Mouse (Mus musculus) kidney, embryonic 16.5 days (tissue): Measurements from ENCODE around the gene B9d1. TPM values are rescaled to one million over a fixed set of nuclear protein-coding genes. Genes with fewer than 3 reads are reported as not detected.

Source experiments
- ATAC-seq: fragments of 200-750 bp; cut with Nextera tagmentation; 2 replicates; pipeline ENCODE4 v1.8.0; 2017; ENCODE audit warnings: moderate TSS enrichment; ENCODE audit not compliant: low FRiP score, low TSS enrichment
- H3K27ac ChIP-seq: fragments of 300-500 bp; sonication (generic); 2 replicates; pipeline ENCODE4 v1.5.1; 2014; ENCODE audit warnings: low read length
- H3K27me3 ChIP-seq: fragments of 300-500 bp; sonication (generic); 2 replicates; pipeline ENCODE4 v1.6.1; 2014; ENCODE audit warnings: low read length, control low read depth, mixed read lengths; ENCODE audit not compliant: insufficient read depth
- H3K36me3 ChIP-seq: fragments of 300-500 bp; sonication (generic); 2 replicates; pipeline ENCODE4 v1.6.1; 2014; ENCODE audit warnings: low read length, control low read depth, mixed read lengths; ENCODE audit not compliant: insufficient read depth
- H3K4me1 ChIP-seq: fragments of 300-500 bp; sonication (generic); 2 replicates; pipeline ENCODE4 v1.6.1; 2014; ENCODE audit warnings: low read length, control low read depth, mixed read lengths; ENCODE audit not compliant: insufficient read depth
- H3K4me2 ChIP-seq: fragments of 300-500 bp; sonication (generic); replicated peaks from 2 replicates; pipeline ENCODE4 v1.6.1; 2014; ENCODE audit warnings: low read depth, low read length
- H3K4me3 ChIP-seq: fragments of 300-500 bp; sonication (generic); 2 replicates; pipeline ENCODE4 v1.5.1; 2014; ENCODE audit warnings: mild to moderate bottlenecking, low read length
- H3K9ac ChIP-seq: fragments of 300-500 bp; sonication (generic); replicated peaks from 2 replicates; pipeline ENCODE4 v1.6.1; 2014; ENCODE audit warnings: low read length
- H3K9me3 ChIP-seq: fragments of 300-500 bp; sonication (generic); 2 replicates; pipeline ENCODE4 v1.6.1; 2016; ENCODE audit warnings: low read length, control low read depth
- WGBS: fragments of 180-500 bp; shearing (Covaris S2); extraction: QIAGEN DNeasy Blood & Tissue Kit; methylation state at CpG from one replicate; pipeline ENCODE4 v1.1.7; 2014; 5-methylcytosine and 5-hydroxymethylcytosine counted together
- polyA plus RNA-seq: library from polyadenylated mRNA; unstranded; fragments of >200 nt; fragmentation: Nextera tagmentation; extraction: Ambion mirVana; gene quantifications from 2 replicates; pipeline ENCODE4 v1.2.1, GENCODE M21; 2015

The B9d1 gene
- polyA plus RNA-seq, 1 experiment from 2014 or later, result 53.8 TPM

DNA sequence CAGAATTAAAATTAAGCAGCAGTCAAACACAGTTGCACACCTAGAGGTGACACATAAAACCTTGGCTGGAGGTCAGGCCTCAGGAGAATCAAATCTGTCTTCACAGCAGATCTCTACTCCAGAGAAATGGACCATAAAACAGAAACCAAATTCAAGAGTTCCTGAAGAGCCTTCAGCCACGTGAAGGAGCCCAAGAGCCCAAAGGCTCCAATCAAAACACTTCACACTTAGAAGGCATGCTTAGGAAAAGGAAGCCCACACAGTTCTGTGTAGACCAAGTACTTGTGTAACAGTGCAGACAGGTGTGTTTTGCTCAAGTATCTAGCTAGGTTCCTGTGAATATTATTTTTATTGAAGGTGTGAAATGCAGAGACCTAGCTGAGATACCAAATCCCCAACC is 30.6 kb downstream of the B9d1 start:
- Histone ChIP-seq H3K27me3 (no peaks in the 10 kb centered on the region), H3K4me3 (no peak overlapping the region), H3K4me1 (no peaks in the 10 kb centered on the region), H3K27ac (no peak overlapping the region), H3K36me3 (peaks cover 14% of the 10 kb centered on the region; the same call in 1 of the 2 replicates), H3K4me2 (no peak overlapping the region), H3K9ac (no peak overlapping the region), H3K9me3 (no peaks in the 10 kb centered on the region)
- 27% methylated on average over 1 of the region's 1 CpGs for WGBS
- ATAC-seq, result no peak

DNA sequence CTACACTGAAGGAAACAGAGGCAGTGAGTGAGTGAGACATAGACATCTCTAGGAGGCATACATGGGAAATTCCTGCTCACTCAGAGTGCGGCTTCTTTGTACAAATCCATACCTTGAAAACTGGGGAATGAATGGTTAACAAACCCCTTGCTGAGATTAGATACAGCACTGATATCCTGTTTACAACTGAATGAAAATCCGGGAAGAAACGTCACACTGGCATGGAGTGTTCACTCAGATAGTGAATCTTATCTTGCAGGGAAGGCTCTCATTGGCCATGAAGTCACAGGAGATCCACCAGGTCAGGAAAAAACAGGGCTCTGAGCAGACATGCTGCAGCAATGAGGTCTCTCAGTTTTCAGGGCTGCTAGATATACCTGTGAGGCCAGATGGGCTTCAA is 32.0 kb downstream of the B9d1 start:
- H3K36me3 ChIP-seq, result peaks cover 14% of the 10 kb centered on the region; the same call in 1 of the 2 replicates
- H3K4me1 ChIP-seq, result 0 out of 2 replicates have a peak, but pooled peaks cover 4% of the 10 kb centered on the region
- WGBS, result 65% methylated on average over 3 of the region's 3 CpGs
- no peak overlapping the region for H3K4me2 ChIP-seq
- no peak overlapping the region for H3K9ac ChIP-seq
- no peak for ATAC-seq
- no peak overlapping the region for H3K4me3 ChIP-seq
- no peaks in the 10 kb centered on the region for H3K27me3 ChIP-seq
- no peaks in the 10 kb centered on the region for H3K9me3 ChIP-seq
- no peak overlapping the region for H3K27ac ChIP-seq

DNA sequence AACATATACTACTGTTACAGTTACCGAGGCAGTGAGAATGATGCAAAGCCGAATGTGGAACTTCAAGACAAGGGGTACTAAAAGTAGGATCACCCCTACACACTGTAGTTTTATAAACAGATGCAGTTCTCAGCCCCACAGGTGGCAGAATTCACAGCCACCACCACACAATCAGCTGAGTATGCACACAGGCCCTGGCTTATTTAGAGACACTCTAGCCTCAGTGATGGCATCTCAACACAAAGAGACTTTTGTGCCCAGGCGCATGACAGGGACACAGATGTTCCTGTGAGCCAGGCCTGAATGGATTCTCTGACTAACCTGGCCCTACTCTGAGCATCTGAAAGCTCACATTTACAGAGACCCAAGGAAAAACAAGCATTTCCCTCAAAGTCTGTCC is 32.4 kb downstream of the B9d1 start:
- no peak overlapping the region for H3K4me3 ChIP-seq
- H3K4me1 ChIP-seq, result 0 out of 2 replicates have a peak, but pooled peaks cover 4% of the 10 kb centered on the region
- WGBS, result 92% methylated on average over 3 of the region's 3 CpGs
- no peaks in the 10 kb centered on the region for H3K9me3 ChIP-seq
- no peak overlapping the region for H3K9ac ChIP-seq
- peaks cover 12% of the 10 kb centered on the region; the same call in 1 of the 2 replicates for H3K36me3 ChIP-seq
- no peak overlapping the region for H3K27ac ChIP-seq
- ATAC-seq, result no peak
- H3K27me3 ChIP-seq, result no peaks in the 10 kb centered on the region
- H3K4me2 ChIP-seq, result no peak overlapping the region

DNA sequence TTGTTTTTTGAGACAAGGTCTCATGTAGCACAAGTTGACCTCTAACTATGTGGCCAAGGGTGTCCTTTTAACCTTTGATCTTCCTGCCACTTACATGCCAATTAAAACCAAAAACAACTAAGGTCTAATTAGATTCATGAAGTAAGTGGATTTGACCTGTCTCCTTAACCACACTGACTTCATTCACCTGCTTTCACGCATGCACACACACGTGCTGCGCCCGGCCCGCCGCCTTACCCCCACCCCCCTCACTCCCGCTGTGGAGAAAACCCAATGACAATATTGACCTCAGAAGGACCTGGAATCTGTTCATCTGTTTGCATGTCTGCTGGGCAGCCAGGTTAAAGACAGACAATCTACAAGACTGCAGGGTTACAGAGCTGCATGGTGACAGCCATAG is 35.7 kb downstream of the B9d1 start:
- no peak overlapping the region for H3K4me3 ChIP-seq
- no peak for ATAC-seq
- H3K9ac ChIP-seq, result no peak overlapping the region
- 0 out of 2 replicates have a peak, but pooled peaks cover 4% of the 10 kb centered on the region for H3K4me1 ChIP-seq
- 75% methylated on average over 7 of the region's 7 CpGs for WGBS
- no peaks in the 10 kb centered on the region for H3K9me3 ChIP-seq
- H3K36me3 ChIP-seq, result peaks cover 11% of the 10 kb centered on the region; the same call in 1 of the 2 replicates
- no peak overlapping the region for H3K4me2 ChIP-seq
- no peak overlapping the region for H3K27ac ChIP-seq
- no peaks in the 10 kb centered on the region for H3K27me3 ChIP-seq

DNA sequence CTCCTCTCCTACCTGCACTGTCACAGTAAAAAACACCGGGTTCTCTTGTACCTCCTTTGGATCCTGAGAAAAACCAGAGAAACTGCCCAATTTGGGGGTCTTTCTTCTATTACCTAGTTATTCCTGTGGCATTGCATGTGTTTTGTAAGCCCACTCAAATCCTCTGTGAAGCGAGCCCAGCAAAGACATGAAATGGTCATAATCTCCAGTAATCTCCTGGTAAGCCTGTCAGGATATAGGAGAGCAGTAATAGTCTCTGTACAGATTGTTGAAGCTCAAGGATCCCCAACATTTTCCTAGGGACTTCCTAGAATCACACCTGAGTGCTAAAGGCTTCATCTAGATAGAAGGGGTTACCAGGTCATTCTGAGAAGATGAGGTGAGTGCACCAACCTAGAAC is 36.2 kb downstream of the B9d1 start:
- Histone ChIP-seq H3K36me3 (peaks cover 13% of the 10 kb centered on the region; the same call in 1 of the 2 replicates), H3K4me1 (0 out of 2 replicates have a peak, but pooled peaks cover 4% of the 10 kb centered on the region), H3K9me3 (no peaks in the 10 kb centered on the region), H3K4me2 (no peak overlapping the region), H3K9ac (no peak overlapping the region), H3K4me3 (no peak overlapping the region), H3K27ac (no peak overlapping the region), H3K27me3 (no peaks in the 10 kb centered on the region)
- ATAC-seq, result no peak
- 85% methylated on average over 2 of the region's 2 CpGs for WGBS

DNA sequence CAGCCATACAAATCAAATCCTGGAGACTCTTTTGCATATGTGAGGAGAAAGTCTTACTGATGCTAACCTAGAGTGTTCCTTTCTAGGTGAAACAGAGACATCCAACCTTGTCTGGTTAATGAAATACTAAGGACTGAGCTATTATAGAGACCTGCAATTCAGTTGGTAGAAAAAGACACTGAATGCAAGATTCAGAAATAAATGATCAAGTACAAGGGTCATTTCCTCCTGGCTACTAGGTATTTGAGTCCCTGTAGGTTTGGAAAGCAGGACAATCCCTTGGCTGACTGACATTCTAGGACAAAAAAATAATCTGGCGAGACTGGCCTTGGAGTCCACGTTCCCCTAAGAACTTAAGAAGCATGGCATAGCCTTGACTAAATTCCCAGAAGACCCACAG is 40.6 kb downstream of the B9d1 start:
- H3K36me3 ChIP-seq, result peaks cover 15% of the 10 kb centered on the region; the same call in 1 of the 2 replicates
- H3K27ac ChIP-seq, result no peak overlapping the region
- ATAC-seq, result no peak
- H3K9ac ChIP-seq, result no peak overlapping the region
- no peak overlapping the region for H3K4me3 ChIP-seq
- H3K9me3 ChIP-seq, result no peaks in the 10 kb centered on the region
- no peaks in the 10 kb centered on the region for H3K27me3 ChIP-seq
- 96% methylated on average over 2 of the region's 2 CpGs for WGBS
- H3K4me2 ChIP-seq, result no peak overlapping the region
- H3K4me1 ChIP-seq, result 0 out of 2 replicates have a peak, but pooled peaks cover 4% of the 10 kb centered on the region

DNA sequence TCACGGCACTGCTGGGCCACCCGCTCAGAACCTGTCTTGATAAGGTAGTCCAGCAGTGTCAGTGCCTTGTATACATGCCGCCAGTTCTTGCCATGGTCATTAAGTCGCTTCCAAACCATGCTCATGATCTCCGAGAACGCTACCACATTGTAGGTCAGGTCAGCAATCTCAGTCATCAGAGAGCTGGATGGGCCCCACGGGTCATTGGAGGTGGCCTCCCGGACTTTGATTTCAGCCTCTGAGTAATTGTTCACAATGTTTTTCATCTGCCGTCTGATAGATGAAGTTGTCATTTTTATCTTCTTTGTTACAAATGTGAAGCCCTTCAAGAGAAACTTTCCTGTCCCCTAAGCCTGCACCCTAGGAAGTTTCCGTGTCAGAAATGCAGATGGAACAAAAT is 41.5 kb downstream of the B9d1 start:
- H3K27ac ChIP-seq, result no peak overlapping the region
- ATAC-seq, result no peak
- H3K4me1 ChIP-seq, result no peaks in the 10 kb centered on the region
- H3K27me3 ChIP-seq, result no peaks in the 10 kb centered on the region
- no peaks in the 10 kb centered on the region for H3K9me3 ChIP-seq
- H3K9ac ChIP-seq, result no peak overlapping the region
- H3K4me3 ChIP-seq, result no peak overlapping the region
- no peak overlapping the region for H3K4me2 ChIP-seq
- peaks cover 15% of the 10 kb centered on the region; the same call in 1 of the 2 replicates for H3K36me3 ChIP-seq
- WGBS, result 85% methylated on average over 10 of the region's 10 CpGs

DNA sequence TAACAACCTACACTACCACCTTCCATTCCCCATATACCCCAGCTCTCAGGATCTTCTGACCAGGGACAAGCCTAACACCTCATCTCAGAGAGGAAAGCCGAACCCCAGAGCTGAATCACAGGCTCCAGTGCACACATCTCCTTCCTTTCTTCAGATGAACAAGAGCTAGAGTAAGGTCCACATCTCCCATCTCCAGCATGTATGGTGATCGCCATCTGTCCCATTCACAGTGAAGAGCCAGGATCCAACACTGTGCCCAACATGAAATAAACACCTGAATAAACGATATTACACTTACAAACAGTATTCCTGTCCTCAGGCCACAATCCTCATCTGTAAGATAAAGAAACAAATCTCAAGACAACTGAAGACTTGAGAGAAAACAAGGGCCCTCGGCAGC is 42.8 kb downstream of the B9d1 start:
- H3K9ac ChIP-seq, result no peak overlapping the region
- no peaks in the 10 kb centered on the region for H3K9me3 ChIP-seq
- H3K4me3 ChIP-seq, result no peak overlapping the region
- H3K4me2 ChIP-seq, result no peak overlapping the region
- H3K27me3 ChIP-seq, result no peaks in the 10 kb centered on the region
- 88% methylated on average over 4 of the region's 4 CpGs for WGBS
- no peak overlapping the region for H3K27ac ChIP-seq
- peaks cover 15% of the 10 kb centered on the region; the same call in 1 of the 2 replicates for H3K36me3 ChIP-seq
- no peaks in the 10 kb centered on the region for H3K4me1 ChIP-seq
- ATAC-seq, result no peak

DNA sequence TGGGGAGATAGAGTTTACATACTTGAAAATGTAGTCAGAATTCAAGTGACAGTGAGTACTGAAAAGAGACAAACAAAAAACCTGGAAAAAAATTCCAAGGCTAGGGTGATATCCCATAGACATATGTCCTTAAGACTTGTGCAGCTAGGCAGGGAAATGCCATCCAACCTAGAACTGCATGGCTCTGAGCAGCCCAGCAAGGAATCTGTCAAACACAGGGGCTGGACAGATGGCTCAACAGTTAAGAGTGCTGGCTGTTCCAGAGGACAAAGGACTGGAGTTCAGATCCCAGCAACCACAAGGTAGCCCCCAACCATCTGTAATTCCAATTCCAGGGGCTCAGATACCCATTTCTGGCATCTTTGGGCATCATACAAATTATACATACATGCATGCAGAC is 45.7 kb downstream of the B9d1 start:
- Histone ChIP-seq H3K27me3 (no peaks in the 10 kb centered on the region), H3K4me3 (no peak overlapping the region), H3K9me3 (no peaks in the 10 kb centered on the region), H3K4me2 (no peak overlapping the region), H3K4me1 (no peaks in the 10 kb centered on the region), H3K36me3 (0 out of 2 replicates have a peak, but pooled peaks cover 10% of the 10 kb centered on the region), H3K27ac (no peak overlapping the region), H3K9ac (no peak overlapping the region)
- no peak for ATAC-seq

DNA sequence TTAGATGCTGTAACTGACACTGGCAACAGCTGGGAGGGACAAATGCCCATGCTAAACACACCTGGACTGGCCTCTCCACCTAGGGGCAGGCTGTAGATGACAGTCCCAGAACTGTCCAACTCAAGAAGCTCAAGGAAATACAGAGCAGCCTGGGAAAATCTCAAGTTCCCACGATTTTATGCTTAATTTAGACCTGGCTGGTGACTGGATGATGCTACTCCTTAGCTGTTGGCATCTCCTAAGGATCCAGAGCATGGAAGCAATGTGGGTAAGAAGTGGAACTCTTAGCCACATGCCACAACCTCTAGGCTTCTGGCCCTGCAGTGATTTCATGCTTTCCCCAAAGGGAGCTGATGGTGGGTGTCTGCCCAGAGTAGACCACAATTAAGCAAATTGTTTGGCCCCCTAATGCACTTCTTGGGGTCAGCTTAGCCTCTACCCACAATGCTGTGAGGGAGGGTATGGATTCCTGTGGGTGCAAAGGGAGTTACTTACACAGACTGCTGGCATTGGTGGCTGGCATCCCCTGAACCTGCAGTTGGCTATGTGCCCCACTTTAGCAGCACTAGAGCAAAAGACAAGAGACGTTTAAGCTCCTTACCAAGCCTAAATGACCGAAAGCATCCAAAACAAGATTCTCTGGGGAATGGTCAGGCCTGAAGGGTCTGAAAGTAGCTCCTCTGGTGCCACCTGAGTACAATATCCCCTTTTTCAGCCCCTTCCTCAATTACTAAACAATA is 48.2 kb downstream of the B9d1 start:
- H3K27me3 ChIP-seq, result no peaks in the 10 kb centered on the region
- ATAC-seq, result no peak
- 82% methylated on average over 3 of the region's 3 CpGs for WGBS

More for the DNA sequence above, 48.2 kb downstream of the B9d1 start:
- no peak overlapping the region for H3K9ac ChIP-seq
- no peaks in the 10 kb centered on the region for H3K36me3 ChIP-seq
- no peak overlapping the region for H3K4me3 ChIP-seq
- no peaks in the 10 kb centered on the region for H3K9me3 ChIP-seq
- no peak overlapping the region for H3K27ac ChIP-seq
- no peak overlapping the region for H3K4me2 ChIP-seq
- H3K4me1 ChIP-seq, result no peaks in the 10 kb centered on the region
